Mouse (Mus musculus): ENCODE data around the gene Hacl1. TPM values are rescaled to one million over a fixed set of nuclear protein-coding genes. Genes with fewer than 3 reads are reported as not detected.

The Hacl1 gene
- polyA plus RNA-seq (2012; rRNA removed), result 8.0 and 15.7 TPM in 2 replicates

GRCm38 (mm10) chr14:31640890-31641505 lies at the start of gene Hacl1, which contains the start of gene Btd:
Gene Hacl1 (minus strand): TSS chr14:31641286.
Gene Btd (plus strand): TSS chr14:31641028.

GRCm38 (mm10) chr14:31640346-31640889 lies 668 bp downstream of the Hacl1 start, which contains the start of gene Gm49387:
Gene Gm49387 (minus strand): TSS chr14:31640878.

GRCm38 (mm10) chr14:31591243-31591642 lies 49.8 kb downstream of the Hacl1 start, which contains the start of gene Colq:
Gene Colq (minus strand): TSS chr14:31591343.

Other genes with a start within 250 kb of the Hacl1 start
- gene Sh3bp5, start 205.2 kb downstream of the Hacl1 start, polyA plus RNA-seq (2012; rRNA removed), result 46.0 and 69.5 TPM in 2 replicates
- gene Eaf1, start 146.9 kb downstream of the Hacl1 start, polyA plus RNA-seq (2012; rRNA removed), result 23.4 and 31.9 TPM in 2 replicates
- 36.3 and 42.3 TPM in 2 replicates for gene Mettl6, start 146.2 kb downstream of the Hacl1 start, polyA plus RNA-seq (2012; rRNA removed)
- gene Colq, start 49.9 kb downstream of the Hacl1 start, polyA plus RNA-seq (2012; rRNA removed), result 0.08 and 0.57 TPM in 2 replicates
- 0.28 TPM in 1 of 2 replicates, not detected in the other for gene Gm49387, start 408 bp downstream of the Hacl1 start, polyA plus RNA-seq (2012; rRNA removed)
- 19.7 and 23.4 TPM in 2 replicates for gene Btd, start 258 bp downstream of the Hacl1 start, polyA plus RNA-seq (2012; rRNA removed)
- gene Ankrd28, start 189.4 kb upstream of the Hacl1 start, polyA plus RNA-seq (2012; rRNA removed), result 17.7 and 20.6 TPM in 2 replicates

Data from central nervous system, embryonic 11.5 days (tissue).